Mouse (Mus musculus) heart, adult 2 months (tissue): ENCODE data around the gene Xlr5a. TPM values are rescaled to one million over a fixed set of nuclear protein-coding genes. Genes with fewer than 3 reads are reported as not detected.

Experiments used
- DNase-seq, 2 experiments: peaks; one replicate each; pipeline ENCODE4 v3.0.0; 2021
- H3K27ac ChIP-seq: fragments of 200-600 bp; 2 replicates; pipeline ENCODE4 v1.8.1; 2022
- H3K27me3 ChIP-seq: fragments of 200-500 bp; 2 replicates; pipeline ENCODE4 v1.6.1; 2012; ENCODE audit warnings: mild to moderate bottlenecking, low read length, inconsistent platforms, mixed read lengths; ENCODE audit not compliant: control insufficient read depth, insufficient read depth
- H3K36me3 ChIP-seq: fragments of 200-500 bp; 2 replicates; pipeline ENCODE4 v1.6.1; 2012; ENCODE audit warnings: low read length, inconsistent platforms; ENCODE audit not compliant: control insufficient read depth, insufficient read depth
- H3K4me1 ChIP-seq: fragments of 200-500 bp; 2 replicates; pipeline ENCODE4 v1.6.1; 2011; ENCODE audit warnings: low read length; ENCODE audit not compliant: control insufficient read depth, insufficient read depth
- H3K4me3 ChIP-seq: fragments of 200-600 bp; 2 replicates; pipeline ENCODE4 v1.8.1; 2022
- H3K79me2 ChIP-seq: fragments of 200-500 bp; replicated peaks from 2 replicates; pipeline ENCODE4 v1.6.1; 2012; ENCODE audit warnings: mild to moderate bottlenecking, inconsistent platforms, low read length, moderate library complexity, mixed read lengths; ENCODE audit not compliant: control insufficient read depth, insufficient read depth
- H3K9ac ChIP-seq: fragments of 200-500 bp; 2 replicates; pipeline ENCODE4 v1.6.1; 2012; ENCODE audit warnings: low read depth, mild to moderate bottlenecking, control low read depth, inconsistent platforms, low read length, mixed read lengths
- CTCF ChIP-seq: fragments of 200-600 bp; IDR thresholded peaks from 2 replicates; pipeline ENCODE4 v1.8.1; 2022; ENCODE audit warnings: antibody characterized with exemption, mild to moderate bottlenecking, moderate library complexity
- EP300 ChIP-seq: fragments of 200-500 bp; IDR thresholded peaks from 2 replicates; pipeline ENCODE4 v1.6.1; 2011; ENCODE audit warnings: low read depth, low read length, control low read depth; ENCODE audit not compliant: insufficient read depth
- POLR2A ChIP-seq: fragments of 200-500 bp; IDR thresholded peaks from 2 replicates; pipeline ENCODE4 v1.6.1; 2011; ENCODE audit warnings: mild to moderate bottlenecking, low read depth, low read length, control low read depth; ENCODE audit not compliant: insufficient read depth
- WGBS: fragments of 180-500 bp; shearing (Covaris S2); methylation state at CpG from one replicate; pipeline ENCODE4 v1.1.7; 2018; 5-methylcytosine and 5-hydroxymethylcytosine counted together
- intact Hi-C: fragments of 180-260 bp; cut with DNase I; formaldehyde crosslinking; loops from one replicate; pipeline ENCODE4 v1.15.1; 2025
- polyA plus RNA-seq: library from polyadenylated mRNA; depleted of rRNA; stranded (reverse); fragments of >200 nt; gene quantifications from 2 replicates; pipeline ENCODE4 v1.2.3, GENCODE M21; 2012; rRNA removed
- total RNA-seq, 2 experiments: library from RNA; stranded (reverse); gene quantifications; 2 replicates each; pipeline ENCODE4 v1.2.3; 2021

Gene Xlr5a
- total and polyA plus RNA-seq, 3 experiments, result not detected

GRCm38 (mm10) chrX:73064415-73064793 is 228.4 kb downstream of the Xlr5a start, which contains the start of gene Pnma3:
Gene Pnma3 (plus strand): TSS chrX:73064787.
- no peaks in the 10 kb centered on the region for H3K4me1 ChIP-seq
- TF ChIP-seq POLR2A (no peak), CTCF (no peak), EP300 (no peak)
- H3K9ac ChIP-seq, result no peak within 1 kb of the TSS
- intact Hi-C loops, result no loop called here
- H3K27ac ChIP-seq, result no peak within 1 kb of the TSS
- H3K36me3 ChIP-seq, result no peaks in the 10 kb centered on the region
- no peaks in the 10 kb centered on the region for H3K79me2 ChIP-seq
- WGBS, result 36% methylated on average over 7 of the region's 7 CpGs
- no peak for DNase-seq
- H3K4me3 ChIP-seq, result no peak within 1 kb of the TSS
- no peaks in the 10 kb centered on the region for H3K27me3 ChIP-seq

GRCm38 (mm10) chrX:73063512-73064414 is 229.0 kb downstream of the Xlr5a start:
- H3K4me3 ChIP-seq, result no peak overlapping the region

GRCm38 (mm10) chrX:73062323-73062722 is 230.5 kb downstream of the Xlr5a start:
- TF ChIP-seq CTCF, result no peak
- TF ChIP-seq POLR2A, result no peak
- TF ChIP-seq EP300, result no peak
- 38% methylated on average over 5 of the region's 5 CpGs for WGBS
- no peaks in the 10 kb centered on the region for H3K36me3 ChIP-seq
- DNase-seq, result no peak
- no peaks in the 10 kb centered on the region for H3K27me3 ChIP-seq
- no peaks in the 10 kb centered on the region for H3K4me1 ChIP-seq
- H3K4me3 ChIP-seq, result no peak overlapping the region
- H3K27ac ChIP-seq, result no peak overlapping the region
- no peak overlapping the region for H3K9ac ChIP-seq
- intact Hi-C loops, result no loop called here
- no peaks in the 10 kb centered on the region for H3K79me2 ChIP-seq

More at GRCm38 (mm10) chrX:73063512-73064414, 229.0 kb downstream of the Xlr5a start:
- TF ChIP-seq POLR2A, result no peak
- TF ChIP-seq CTCF, result no peak
- TF ChIP-seq EP300, result no peak
- Histone ChIP-seq H3K27me3 (no peaks in the 10 kb centered on the region), H3K27ac (no peak overlapping the region), H3K36me3 (no peaks in the 10 kb centered on the region), H3K79me2 (no peaks in the 10 kb centered on the region), H3K4me1 (no peaks in the 10 kb centered on the region), H3K9ac (no peak overlapping the region)
- intact Hi-C loops, result no loop called here
- no peak for DNase-seq
- WGBS, result 42% methylated on average over 24 of the region's 24 CpGs

GRCm38 (mm10) chrX:73061528-73061927 is 231.2 kb downstream of the Xlr5a start:
- 79% methylated on average over 1 of the region's 1 CpGs for WGBS

More at GRCm38 (mm10) chrX:73061528-73061927, 231.2 kb downstream of the Xlr5a start:
- no peak overlapping the region for H3K4me3 ChIP-seq
- intact Hi-C loops, result no loop called here
- H3K27ac ChIP-seq, result no peak overlapping the region
- H3K9ac ChIP-seq, result no peak overlapping the region
- no peaks in the 10 kb centered on the region for H3K79me2 ChIP-seq
- TF ChIP-seq POLR2A, result no peak
- no peak for TF ChIP-seq EP300
- no peak for TF ChIP-seq CTCF
- no peaks in the 10 kb centered on the region for H3K36me3 ChIP-seq
- no peaks in the 10 kb centered on the region for H3K27me3 ChIP-seq
- DNase-seq, result no peak
- H3K4me1 ChIP-seq, result no peaks in the 10 kb centered on the region

Other genes with a start within 250 kb of the Xlr5a start
- gene Pnma3, start 228.2 kb downstream of the Xlr5a start, total RNA-seq, result not detected
- gene Pnma3, start 228.2 kb downstream of the Xlr5a start, polyA plus RNA-seq, result 0.06 TPM in 1 of 2 replicates, not detected in the other
- 1 to 10 TPM in 1 of 2 experiments, under 1 TPM in 1; 0.68 to 3.4 TPM for gene Xlr4a, start 210.5 kb downstream of the Xlr5a start, total RNA-seq
- 0.15 and 0.39 TPM in 2 replicates for gene Xlr4a, start 210.5 kb downstream of the Xlr5a start, polyA plus RNA-seq
- 1 to 10 TPM in 1 of 2 experiments, under 1 TPM in 1; 0.32 to 1.3 TPM for gene Xlr3a, start 195.9 kb downstream of the Xlr5a start, total RNA-seq
- gene Xlr3a, start 195.9 kb downstream of the Xlr5a start, polyA plus RNA-seq, result 0.23 and 0.76 TPM in 2 replicates
- not detected for gene Gm14685, start 175.9 kb downstream of the Xlr5a start, total RNA-seq
- gene Gm14685, start 175.9 kb downstream of the Xlr5a start, polyA plus RNA-seq, result 0.08 TPM in 1 of 2 replicates, not detected in the other
- not detected for gene Xlr5b, start 144.2 kb downstream of the Xlr5a start, total RNA-seq
- not detected in 2 replicates for gene Xlr5b, start 144.2 kb downstream of the Xlr5a start, polyA plus RNA-seq
- not detected for gene DXBay18, start 143.5 kb downstream of the Xlr5a start, total RNA-seq
- gene DXBay18, start 143.5 kb downstream of the Xlr5a start, polyA plus RNA-seq, result not detected in 2 replicates
- gene Spin2d, start 116.0 kb downstream of the Xlr5a start, total RNA-seq, result not detected
- gene Spin2d, start 116.0 kb downstream of the Xlr5a start, polyA plus RNA-seq, result not detected in 2 replicates
- under 1 TPM; 0.25 to 0.99 TPM for gene Xlr3b, start 100.8 kb downstream of the Xlr5a start, total RNA-seq
- 0.35 and 0.59 TPM in 2 replicates for gene Xlr3b, start 100.8 kb downstream of the Xlr5a start, polyA plus RNA-seq
- 1 to 10 TPM in 1 of 2 experiments, under 1 TPM in 1; 0.32 to 1.9 TPM for gene Xlr4b, start 78.6 kb downstream of the Xlr5a start, total RNA-seq
- 0.20 and 0.29 TPM in 2 replicates for gene Xlr4b, start 78.6 kb downstream of the Xlr5a start, polyA plus RNA-seq
- 1 to 10 TPM; 6.0 to 6.9 TPM for gene F8a, start 64.7 kb downstream of the Xlr5a start, total RNA-seq
- gene F8a, start 64.7 kb downstream of the Xlr5a start, polyA plus RNA-seq, result 5.1 and 5.9 TPM in 2 replicates
- not detected for gene Xlr4c, start 49.8 kb downstream of the Xlr5a start, total RNA-seq
- not detected in 2 replicates for gene Xlr4c, start 49.8 kb downstream of the Xlr5a start, polyA plus RNA-seq
- gene Xlr3c, start 27.6 kb downstream of the Xlr5a start, total RNA-seq, result not detected
- gene Xlr3c, start 27.6 kb downstream of the Xlr5a start, polyA plus RNA-seq, result not detected in 2 replicates
- gene Xlr5c, start within 50 bp of the Xlr5a start, total RNA-seq, result not detected
- not detected in 2 replicates for gene Xlr5c, start within 50 bp of the Xlr5a start, polyA plus RNA-seq
- gene Gm45015, start 43.9 kb upstream of the Xlr5a start, total RNA-seq, result not detected
- gene Gm45015, start 43.9 kb upstream of the Xlr5a start, polyA plus RNA-seq, result not detected in 2 replicates
- gene Zfp275, start 49.6 kb upstream of the Xlr5a start, total RNA-seq, result 1 to 10 TPM; 4.8 to 6.2 TPM
- 7.5 and 11.2 TPM in 2 replicates for gene Zfp275, start 49.6 kb upstream of the Xlr5a start, polyA plus RNA-seq
- not detected for gene Gm18336, start 105.8 kb upstream of the Xlr5a start, total RNA-seq
- not detected in 2 replicates for gene Gm18336, start 105.8 kb upstream of the Xlr5a start, polyA plus RNA-seq
- gene Zfp92, start 118.1 kb upstream of the Xlr5a start, total RNA-seq, result not detected
- not detected in 2 replicates for gene Zfp92, start 118.1 kb upstream of the Xlr5a start, polyA plus RNA-seq
- not detected for gene Trex2, start 142.4 kb upstream of the Xlr5a start, total RNA-seq
- gene Trex2, start 142.4 kb upstream of the Xlr5a start, polyA plus RNA-seq, result not detected in 2 replicates
- 1 to 10 TPM; 4.3 to 5.5 TPM for gene Haus7, start 166.1 kb upstream of the Xlr5a start, total RNA-seq
- 6.0 and 8.9 TPM in 2 replicates for gene Haus7, start 166.1 kb upstream of the Xlr5a start, polyA plus RNA-seq
- 100 to 1,000 TPM; 190 to 202 TPM for gene Bgn, start 190.6 kb upstream of the Xlr5a start, total RNA-seq
- gene Bgn, start 190.6 kb upstream of the Xlr5a start, polyA plus RNA-seq, result 378 and 439 TPM in 2 replicates
- gene Atp2b3, start 210.1 kb upstream of the Xlr5a start, total RNA-seq, result under 1 TPM in 1 of 2 experiments, not detected in 1; 0.14 TPM
- gene Atp2b3, start 210.1 kb upstream of the Xlr5a start, polyA plus RNA-seq, result 0.09 and 0.12 TPM in 2 replicates